Mouse (Mus musculus) large intestine, adult 2 months (tissue): ENCODE measurements around the gene Cldn10. TPM values are rescaled to one million over a fixed set of nuclear protein-coding genes. Genes with fewer than 3 reads are reported as not detected.
"Not testable (repeated sequence)": the region's sequence is repeated elsewhere in the genome, so short reads cannot be mapped to it uniquely, and the experiment has no call there.

Source experiments
- DNase-seq: peaks from one replicate; pipeline ENCODE4 v3.0.0-alpha.2; 2012; ENCODE audit warnings: low read depth, low spot score
- WGBS: fragments of 180-500 bp; shearing (Covaris S2); methylation state at CpG from one replicate; pipeline ENCODE4 v1.1.7; 2018; 5-methylcytosine and 5-hydroxymethylcytosine counted together
- polyA plus RNA-seq: library from polyadenylated mRNA; depleted of rRNA; stranded (reverse); fragments of >200 nt; gene quantifications from 2 replicates; pipeline ENCODE4 v1.2.3, GENCODE M21; 2012; rRNA removed

Cldn10 gene
- 0.22 and 0.63 TPM in 2 replicates for polyA plus RNA-seq

DNA sequence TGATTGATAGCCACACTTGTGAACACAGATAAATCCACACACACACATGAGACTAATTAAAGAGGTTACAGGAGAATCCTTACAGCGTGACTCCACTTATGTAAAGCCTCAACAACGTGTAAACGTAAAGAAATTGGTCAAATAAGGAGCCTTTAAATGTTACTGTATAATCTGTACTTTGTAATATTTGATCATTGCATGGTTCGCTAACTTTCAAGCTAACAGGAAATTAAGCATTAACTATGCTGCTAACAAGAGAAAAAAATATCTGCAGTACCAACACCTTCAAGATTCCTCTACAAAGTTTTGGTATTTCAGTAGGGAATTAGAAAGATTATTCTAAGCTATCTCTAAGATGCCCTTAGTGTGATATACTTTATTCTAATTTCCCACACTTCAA lies at the start of gene Cldn10:
TSS of gene Cldn10 (plus strand) at position 288 of the 400 bp plus-strand sequence.
- 71% methylated on average over 4 of the region's 4 CpGs for WGBS
- DNase-seq = no peak

DNA sequence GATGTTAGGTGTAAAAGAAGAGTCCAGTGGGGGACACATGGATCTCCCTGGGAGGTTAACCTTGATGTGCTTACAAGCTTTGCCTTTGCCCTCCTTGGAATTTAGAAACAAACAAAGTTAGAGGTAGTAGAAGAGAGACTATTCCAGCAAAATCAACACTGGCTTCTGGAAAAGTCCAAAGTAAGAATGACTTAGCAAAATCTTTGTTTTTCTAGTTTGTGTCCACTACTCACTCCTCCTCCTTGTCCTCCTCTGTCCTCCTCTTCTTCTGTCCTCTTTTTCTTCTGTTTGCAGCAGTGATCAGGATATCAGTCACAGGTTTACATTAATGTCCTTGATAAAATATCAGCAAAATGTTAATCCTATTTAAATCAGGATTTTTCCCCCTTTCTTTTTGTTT lies 45.9 kb upstream of the Cldn10 start:
- no peak for DNase-seq

DNA sequence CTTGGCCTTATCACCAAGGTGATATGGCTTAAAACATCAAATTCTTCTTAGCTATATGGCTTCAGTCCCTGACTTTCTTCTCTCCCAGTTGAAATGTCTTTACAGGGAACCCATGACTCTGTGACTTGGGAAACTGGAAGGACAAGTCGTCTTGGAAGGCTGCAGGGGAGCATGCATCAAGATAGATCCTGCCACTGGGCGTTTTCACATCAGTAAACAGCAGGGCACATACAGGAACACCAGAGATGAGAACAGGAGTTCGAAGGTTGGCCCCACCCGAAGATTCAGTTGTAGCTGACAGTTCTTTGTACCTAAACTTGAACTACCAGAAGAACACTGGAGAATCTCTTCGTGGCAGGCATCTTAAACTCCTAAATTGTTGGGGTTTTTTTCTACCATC lies 44.8 kb upstream of the Cldn10 start:
- WGBS = 30% methylated on average over 5 of the region's 5 CpGs
- no peak for DNase-seq

DNA sequence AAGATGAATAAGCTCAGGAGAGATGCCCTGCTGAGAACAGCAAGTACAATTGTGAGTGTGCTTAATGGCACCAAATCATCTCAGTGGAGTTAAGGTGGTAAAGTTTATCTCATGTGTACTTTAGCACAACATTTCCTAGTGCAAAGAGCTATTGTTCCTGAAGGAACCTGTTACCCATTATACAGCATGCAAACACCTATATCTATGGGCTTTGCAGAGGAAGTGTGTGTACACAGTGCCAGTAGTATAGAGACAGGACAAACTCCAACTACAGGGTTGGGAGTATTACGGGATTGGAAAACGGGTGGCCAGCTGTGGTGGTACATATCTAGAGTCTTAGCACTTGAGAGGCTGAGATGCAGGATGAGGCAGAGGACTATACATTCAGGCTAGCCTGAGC lies 38.6 kb upstream of the Cldn10 start:
- WGBS = 45% methylated on average over 2 of the region's 2 CpGs

GRCm38 (mm10) chr14:118749715-118750114 lies 38.0 kb upstream of the Cldn10 start:
- no peak for DNase-seq
- WGBS = 60% methylated on average over 4 of the region's 4 CpGs

More for the DNA sequence above, 38.6 kb upstream of the Cldn10 start:
- DNase-seq = no peak

GRCm38 (mm10) chr14:118750505-118751192 lies 37.1 kb upstream of the Cldn10 start:
- no peak for DNase-seq
- WGBS = 45% methylated on average over 6 of the region's 6 CpGs

DNA sequence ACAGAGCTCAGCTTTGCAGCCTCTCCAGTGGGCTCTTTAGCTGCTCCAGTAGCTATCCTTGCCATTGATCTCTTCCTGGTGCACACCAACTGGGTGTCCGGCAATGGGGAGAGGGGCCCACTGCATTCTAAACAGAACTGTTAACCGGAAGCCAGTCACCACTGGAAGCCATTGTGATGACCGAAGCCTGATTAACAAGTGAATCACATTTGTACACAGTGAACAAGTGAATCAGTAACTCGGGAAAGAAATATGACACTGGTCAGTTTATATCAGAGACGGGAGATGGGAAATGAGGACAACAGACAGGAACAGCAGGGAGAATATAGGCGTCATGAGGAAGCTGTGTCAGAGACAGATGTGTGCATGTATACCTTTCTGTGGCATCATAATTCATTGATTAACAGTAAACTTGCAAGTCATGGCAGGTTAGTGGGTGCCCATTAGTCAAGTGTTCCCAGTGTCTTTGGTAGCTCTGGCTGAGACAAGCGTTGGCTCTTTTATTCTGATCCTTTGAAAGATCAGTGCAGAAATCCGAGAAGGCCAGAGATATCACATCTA lies 36.4 kb upstream of the Cldn10 start:
- DNase-seq = no peak
- WGBS = 47% methylated on average over 8 of the region's 8 CpGs

GRCm38 (mm10) chr14:118756015-118756414 lies 31.7 kb upstream of the Cldn10 start:
- 52% methylated on average over 4 of the region's 4 CpGs for WGBS
- no peak for DNase-seq

DNA sequence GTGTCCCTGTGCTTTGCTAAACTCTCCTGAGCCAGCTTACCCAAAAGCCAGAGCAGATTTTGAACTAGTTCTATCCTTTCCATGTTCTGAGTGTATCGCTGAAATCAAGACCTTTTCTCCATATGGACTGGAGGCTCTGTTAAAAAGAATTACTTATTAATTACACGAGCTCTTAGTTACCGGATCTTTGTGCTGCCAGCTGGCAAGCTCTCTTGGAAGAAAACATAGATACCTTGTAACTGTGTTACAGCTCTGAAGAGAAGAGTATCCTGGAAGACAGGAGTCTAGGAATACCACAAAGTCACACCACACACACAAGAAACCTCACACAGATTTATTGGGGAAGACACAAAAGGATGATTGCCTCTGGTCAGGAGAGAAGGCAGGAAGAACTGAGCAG lies 31.1 kb upstream of the Cldn10 start:
- no peak for DNase-seq
- 68% methylated on average over 3 of the region's 3 CpGs for WGBS

- whole genome bisulfite sequencing = 95% methylated on average over 13 of the region's 13 CpGs
- not testable (repeated sequence) for DNase-seq
These were observed 24.3 kb upstream of the Cldn10 start for GRCm38 (mm10) chr14:118763362-118763761.

DNA sequence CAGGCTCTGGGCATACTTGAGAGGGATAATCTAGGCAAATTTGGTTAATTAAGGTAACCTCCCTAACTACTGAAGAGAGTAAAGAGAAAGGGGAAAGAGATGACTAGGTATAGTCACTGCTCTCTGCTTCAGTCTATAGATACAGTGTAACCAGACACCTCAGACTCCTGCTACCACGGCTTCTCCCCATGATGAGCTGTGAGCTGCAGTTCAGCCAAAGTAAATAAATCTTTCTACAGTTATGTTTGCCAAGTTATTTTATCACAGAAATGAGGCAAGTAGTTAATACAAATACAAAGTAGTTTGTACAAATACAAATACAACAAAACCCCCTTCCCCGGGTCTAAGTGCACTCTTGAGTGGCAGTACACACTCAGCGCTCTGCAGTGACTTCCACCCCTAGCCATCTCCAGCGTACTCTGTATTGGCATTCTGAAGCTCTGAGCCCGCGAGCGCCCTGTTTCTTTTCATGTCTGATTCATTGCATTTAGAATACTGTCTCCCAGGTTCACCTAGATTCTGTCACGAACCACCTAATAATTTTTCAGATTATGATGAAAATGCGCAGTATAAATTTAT lies 23.7 kb upstream of the Cldn10 start:
- 27% methylated on average over 9 of the region's 9 CpGs for WGBS
- DNase-seq = no peak

DNA sequence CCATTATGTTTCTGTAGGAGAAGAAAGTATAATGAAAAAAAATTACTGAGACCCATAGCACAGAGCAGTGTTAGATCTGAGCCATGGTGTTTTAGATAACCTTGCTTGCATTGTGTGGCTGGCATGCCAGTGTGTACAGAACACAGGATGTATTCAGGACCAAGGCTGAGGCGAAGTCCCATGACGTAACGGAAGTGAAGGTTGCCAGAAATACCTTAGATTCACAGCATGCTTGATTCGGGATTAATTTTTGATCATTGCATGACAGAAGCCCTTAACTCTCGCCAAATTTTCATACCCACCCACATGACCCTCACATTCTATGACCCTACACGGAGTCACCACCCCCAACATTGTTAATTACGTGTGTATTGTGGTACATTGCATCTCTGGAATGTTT lies 22.4 kb upstream of the Cldn10 start:
- WGBS = 87% methylated on average over 7 of the region's 7 CpGs
- DNase-seq = no peak

GRCm38 (mm10) chr14:118765951-118766350 lies 21.8 kb upstream of the Cldn10 start:
- WGBS = 43% methylated on average over 7 of the region's 7 CpGs
- DNase-seq = no peak

DNA sequence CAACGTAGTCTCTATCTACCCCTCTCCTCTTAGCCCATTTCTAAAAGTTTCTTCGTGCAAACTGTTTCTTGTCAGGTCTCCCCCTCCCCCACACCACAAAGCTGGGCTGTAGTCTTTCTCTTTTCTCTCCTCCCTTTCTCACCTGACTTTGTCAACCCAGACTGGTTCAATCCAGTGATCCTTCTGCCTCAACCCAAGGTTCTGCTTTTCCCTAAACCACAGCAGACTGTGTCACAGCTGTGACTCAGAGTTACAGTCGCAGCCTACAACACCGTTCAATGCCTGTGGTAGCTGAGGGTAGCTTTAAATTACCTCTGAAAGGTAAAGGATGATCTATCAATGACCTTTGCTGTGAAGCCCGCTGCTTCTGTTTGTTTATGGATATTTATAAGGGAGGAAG lies 21.3 kb upstream of the Cldn10 start:
- DNase-seq = no peak
- WGBS = 74% methylated on average over 5 of the region's 5 CpGs

- DNase-seq = no peak
- 32% methylated on average over 14 of the region's 14 CpGs for WGBS
These were observed 19.9 kb upstream of the Cldn10 start for GRCm38 (mm10) chr14:118767673-118768353.

DNA sequence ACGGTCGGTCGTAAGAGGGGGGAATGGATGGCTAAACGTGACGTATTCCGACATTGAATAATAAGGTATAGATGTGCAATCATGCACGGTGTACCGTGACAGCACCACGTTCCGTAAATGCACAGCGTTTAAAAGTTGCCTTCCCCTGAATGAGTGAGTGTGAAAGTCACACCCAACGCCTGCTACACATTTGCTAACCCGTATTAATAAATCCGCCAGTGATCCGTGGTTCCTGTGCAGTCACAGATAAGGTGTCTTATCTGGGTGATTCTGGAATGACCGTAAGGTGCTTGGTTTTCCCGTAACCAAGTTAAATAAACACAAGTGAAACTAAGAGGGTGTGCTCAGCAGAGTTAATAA lies 19.4 kb upstream of the Cldn10 start:
- WGBS = 40% methylated on average over 17 of the region's 17 CpGs

GRCm38 (mm10) chr14:118773668-118774067 lies 14.0 kb upstream of the Cldn10 start:
- WGBS = 92% methylated on average over 3 of the region's 3 CpGs
- no peak for DNase-seq

More for the DNA sequence above, 19.4 kb upstream of the Cldn10 start:
- DNase-seq = no peak

GRCm38 (mm10) chr14:118774507-118775428 lies 12.9 kb upstream of the Cldn10 start:
- no peak for DNase-seq
- WGBS = 76% methylated on average over 12 of the region's 12 CpGs

DNA sequence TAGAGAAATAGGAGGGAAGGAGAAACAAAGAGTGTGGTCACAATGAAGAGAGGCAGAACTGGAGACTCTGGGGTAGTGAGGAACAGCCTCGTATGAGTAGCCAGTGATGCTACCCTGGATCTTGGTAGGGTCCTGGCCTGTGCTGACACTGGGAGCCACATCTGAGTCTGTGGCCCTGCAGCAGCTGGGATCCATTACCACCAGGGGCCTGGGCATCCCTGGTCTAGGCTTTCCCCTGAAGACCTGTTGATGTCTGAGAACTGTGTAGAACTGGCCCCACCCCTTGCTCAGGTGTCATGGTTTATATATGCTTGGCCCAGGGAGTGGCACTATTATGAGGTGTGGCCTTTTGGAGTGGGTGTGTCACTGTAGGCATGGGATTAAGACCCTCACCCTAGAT lies 12.2 kb upstream of the Cldn10 start:
- no peak for DNase-seq
- WGBS = 81% methylated on average over 1 of the region's 1 CpGs

- no peak for DNase-seq
- WGBS = 89% methylated on average over 2 of the region's 2 CpGs
These were observed 11.3 kb upstream of the Cldn10 start for GRCm38 (mm10) chr14:118776372-118776771.
